Mouse (Mus musculus) megakaryocyte, embryonic 14.5 days (primary cell): ENCODE measurements around the gene Slc24a4.

Experiments
- FLI1 ChIP-seq: IDR thresholded peaks from 2 replicates; pipeline ENCODE4 v1.6.1; 2012; ENCODE audit warnings: low read length, inconsistent platforms, mixed read lengths
- GATA1 ChIP-seq: IDR thresholded peaks from 3 replicates; pipeline ENCODE4 v1.6.1; 2012; ENCODE audit warnings: mixed read lengths, low read length, inconsistent platforms, borderline replicate concordance

GRCm38 (mm10) chr12:102282763-102283482 is 154.4 kb downstream of the Slc24a4 start, which contains the start of gene Rin3:
- TF ChIP-seq GATA1 (no peak), FLI1 (no peak)
